Mouse (Mus musculus) Muller cell, postnatal 12 days (primary cell): ENCODE results near the gene Itga9.

Experiments used
- DNase-seq: peaks from one replicate; pipeline ENCODE4 v3.0.0-alpha.2; 2015; ENCODE audit errors: inconsistent ontology term

The Itga9 gene

GRCm38 (mm10) chr9:118920798-118921515, 314.5 kb downstream of the Itga9 start:
- peak; percentile 80 for DNase-seq

GRCm38 (mm10) chr9:118921926-118922325, 315.4 kb downstream of the Itga9 start:
- DNase-seq = no peak

- DNase-seq = no peak
Measured at GRCm38 (mm10) chr9:118924554-118925085, 318.1 kb downstream of the Itga9 start.

GRCm38 (mm10) chr9:118925286-118926110, 319.0 kb downstream of the Itga9 start:
- peak; percentile 95 for DNase-seq

- peak; percentile 70 for DNase-seq
Measured at GRCm38 (mm10) chr9:118926111-118926650, 319.7 kb downstream of the Itga9 start, which contains the start of gene Ctdspl. Gene Ctdspl (plus strand): TSS chr9:118926453.

GRCm38 (mm10) chr9:118926688-118927321, 320.3 kb downstream of the Itga9 start:
- peak; percentile 43 for DNase-seq

GRCm38 (mm10) chr9:118927501-118927900, 321.0 kb downstream of the Itga9 start:
- no peak for DNase-seq

- DNase-seq = no peak
Measured at GRCm38 (mm10) chr9:118928007-118928406, 321.5 kb downstream of the Itga9 start.

GRCm38 (mm10) chr9:118928656-118929055, 322.2 kb downstream of the Itga9 start:
- DNase-seq = no peak

GRCm38 (mm10) chr9:118930611-118931010, 324.1 kb downstream of the Itga9 start:
- DNase-seq = peak; percentile 71

- no peak for DNase-seq
Measured at GRCm38 (mm10) chr9:118933800-118934199, 327.3 kb downstream of the Itga9 start.

GRCm38 (mm10) chr9:118934319-118934718, 327.8 kb downstream of the Itga9 start:
- no peak for DNase-seq

- no peak for DNase-seq
Measured at GRCm38 (mm10) chr9:118935098-118935497, 328.6 kb downstream of the Itga9 start.

GRCm38 (mm10) chr9:118936071-118936470, 329.6 kb downstream of the Itga9 start:
- no peak for DNase-seq

- peak; percentile 87 for DNase-seq
Measured at GRCm38 (mm10) chr9:118937515-118937914, 331.0 kb downstream of the Itga9 start.

GRCm38 (mm10) chr9:118939410-118939809, 332.9 kb downstream of the Itga9 start:
- no peak for DNase-seq

- no peak for DNase-seq
Measured at GRCm38 (mm10) chr9:118939831-118940230, 333.3 kb downstream of the Itga9 start.

GRCm38 (mm10) chr9:118940591-118941207, 334.2 kb downstream of the Itga9 start:
- peak; percentile 35 for DNase-seq

- DNase-seq = no peak
Measured at GRCm38 (mm10) chr9:118942030-118942429, 335.5 kb downstream of the Itga9 start.

GRCm38 (mm10) chr9:118943941-118944340, 337.5 kb downstream of the Itga9 start:
- DNase-seq = no peak

GRCm38 (mm10) chr9:118944388-118944787, 337.9 kb downstream of the Itga9 start:
- DNase-seq = no peak
